Mouse (Mus musculus) embryonic fibroblast, embryonic 13.5 days (primary cell): ENCODE results near the gene St3gal3. TPM values are rescaled to one million over a fixed set of nuclear protein-coding genes. Genes with fewer than 3 reads are reported as not detected.

ENCODE experiments used
- H3K27ac ChIP-seq: 2 replicates; pipeline ENCODE4 v1.5.1; 2012; ENCODE audit warnings: low read length, control low read depth, inconsistent platforms; ENCODE audit not compliant: insufficient read depth
- H3K4me1 ChIP-seq: 2 replicates; pipeline ENCODE4 v1.6.1; 2011; ENCODE audit warnings: low read length; ENCODE audit not compliant: control insufficient read depth, insufficient read depth
- H3K4me3 ChIP-seq: 2 replicates; pipeline ENCODE4 v1.5.1; 2011; ENCODE audit warnings: mild to moderate bottlenecking, control low read depth, low read length; ENCODE audit not compliant: insufficient read depth
- CTCF ChIP-seq: IDR thresholded peaks from 2 replicates; pipeline ENCODE4 v1.5.1; 2011; ENCODE audit warnings: mild to moderate bottlenecking, control low read depth, low read length, moderate library complexity, borderline replicate concordance; ENCODE audit not compliant: insufficient read depth
- POLR2A ChIP-seq: IDR thresholded peaks from 2 replicates; pipeline ENCODE4 v1.6.1; 2011; ENCODE audit warnings: low read depth, mild to moderate bottlenecking, control low read depth, low read length, moderate library complexity
- polyA plus RNA-seq: library from polyadenylated mRNA; stranded (reverse); fragments of >200 nt; gene quantifications from 2 replicates; pipeline ENCODE4 v1.2.4, GENCODE M21; 2011; ENCODE audit warnings: low read depth; ENCODE audit not compliant: missing spikeins, insufficient read length

Gene St3gal3
- polyA plus RNA-seq, 1 experiment, result 21.5 TPM

DNA sequence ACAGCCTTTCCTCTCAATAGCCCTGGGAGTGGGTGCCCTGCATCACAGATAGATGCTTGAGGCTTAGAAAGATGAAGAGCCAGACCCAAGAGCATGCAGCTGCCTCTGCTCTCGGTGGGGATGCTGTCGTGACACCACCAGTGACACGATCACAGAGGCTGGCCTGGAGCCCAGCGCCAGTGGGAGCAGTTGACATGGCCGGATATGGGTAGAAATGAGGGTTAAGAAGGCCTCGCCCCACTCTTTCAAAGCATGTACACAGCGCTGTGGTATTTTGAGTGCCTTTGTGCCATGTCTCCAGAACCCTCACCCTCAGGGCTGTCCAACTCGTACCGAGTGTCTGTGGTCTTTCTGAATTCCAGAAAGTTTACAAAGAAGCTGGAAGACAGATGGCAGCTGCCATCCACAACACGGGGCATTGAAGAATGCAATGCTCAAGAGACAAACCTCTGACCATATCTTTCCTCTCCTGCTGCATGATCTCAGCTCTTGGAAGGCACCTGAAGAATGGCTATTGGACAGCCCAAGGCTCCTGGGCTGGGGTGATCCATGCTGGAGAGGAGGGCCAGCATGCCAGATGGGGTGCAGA, 118.3 kb downstream of the St3gal3 start:
- Histone ChIP-seq H3K4me1 (peaks cover 12% of the 10 kb centered on the region; the same call in 1 of the 2 replicates), H3K4me3 (no peak overlapping the region), H3K27ac (peak overlapping the region; percentile 75)
- TF ChIP-seq POLR2A (no peak), CTCF (no peak)

DNA sequence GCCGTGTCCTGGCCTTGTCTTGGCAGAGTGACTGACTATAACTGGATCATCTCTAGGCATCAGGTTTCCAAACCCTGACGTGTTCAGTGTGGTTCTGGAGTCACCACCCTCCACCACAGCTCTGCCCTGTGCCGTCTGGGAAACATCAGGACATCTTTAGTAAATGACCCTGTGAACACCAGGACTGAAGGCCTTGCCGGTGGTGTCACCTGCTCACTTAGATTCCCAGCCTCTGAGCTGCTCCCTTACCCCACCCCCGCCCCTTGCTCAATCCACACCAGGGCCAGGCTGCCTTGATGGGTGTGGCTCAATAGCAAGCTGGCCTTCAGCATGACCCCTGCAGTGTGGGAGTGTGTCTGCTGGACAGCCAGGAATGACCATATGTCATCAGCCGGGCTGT, 119.1 kb downstream of the St3gal3 start:
- peaks cover 12% of the 10 kb centered on the region; the same call in 1 of the 2 replicates for H3K4me1 ChIP-seq
- H3K4me3 ChIP-seq, result no peak overlapping the region
- H3K27ac ChIP-seq, result peak overlapping the region; percentile 75; the same call in 1 of the 2 replicates
- TF ChIP-seq POLR2A, result no peak
- TF ChIP-seq CTCF, result no peak

DNA sequence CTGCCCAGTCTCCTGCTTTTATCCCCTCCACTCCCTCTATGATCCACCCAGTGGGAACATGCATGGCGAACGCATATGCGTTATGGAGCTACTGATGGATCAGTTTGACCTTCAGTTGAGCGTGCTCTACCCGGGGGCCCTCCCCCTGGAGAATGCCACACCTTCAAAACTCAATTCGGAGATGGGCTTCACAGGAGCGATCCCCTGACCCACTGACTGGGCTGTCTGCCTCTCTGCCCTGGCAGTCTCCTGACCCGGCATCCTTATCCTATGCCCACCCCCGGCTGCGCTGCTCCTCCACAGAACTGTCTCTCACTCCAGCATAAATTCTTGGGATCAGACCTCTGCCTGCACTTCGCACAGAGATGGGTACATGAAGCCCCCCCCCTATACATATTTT, 119.6 kb downstream of the St3gal3 start:
- no peak overlapping the region for H3K27ac ChIP-seq
- TF ChIP-seq POLR2A, result no peak
- no peak for TF ChIP-seq CTCF

DNA sequence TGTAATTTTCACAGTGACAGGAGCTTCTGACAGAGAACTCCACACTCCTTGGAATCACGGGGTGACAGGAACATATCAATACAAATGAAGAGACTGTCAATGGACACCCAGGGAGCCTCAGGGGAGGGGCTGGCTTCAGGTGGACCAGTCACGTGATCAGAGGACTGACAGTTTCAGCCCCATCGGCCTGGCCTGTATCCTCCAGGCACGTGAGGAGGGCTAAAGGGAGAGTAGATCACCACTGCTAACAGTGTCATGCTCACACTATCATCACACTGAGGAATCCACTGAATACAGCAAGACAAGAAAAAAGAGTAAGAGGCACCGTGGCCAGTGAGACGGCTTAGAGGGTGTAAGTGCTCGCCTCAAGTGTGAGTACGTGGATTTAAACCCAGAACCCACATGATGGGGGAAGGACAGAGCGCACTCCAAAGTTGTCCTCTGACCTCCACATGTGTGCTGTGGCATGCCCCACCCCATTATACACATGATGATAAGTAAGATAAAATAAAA, 124.0 kb downstream of the St3gal3 start:
- Histone ChIP-seq H3K4me1 (peaks cover 10% of the 10 kb centered on the region), H3K27ac (no peak overlapping the region), H3K4me3 (no peak overlapping the region)
- TF ChIP-seq CTCF (no peak), POLR2A (no peak)

More for the DNA sequence above, 119.6 kb downstream of the St3gal3 start:
- H3K4me3 ChIP-seq, result no peak overlapping the region
- H3K4me1 ChIP-seq, result peaks cover 12% of the 10 kb centered on the region; the same call in 1 of the 2 replicates

DNA sequence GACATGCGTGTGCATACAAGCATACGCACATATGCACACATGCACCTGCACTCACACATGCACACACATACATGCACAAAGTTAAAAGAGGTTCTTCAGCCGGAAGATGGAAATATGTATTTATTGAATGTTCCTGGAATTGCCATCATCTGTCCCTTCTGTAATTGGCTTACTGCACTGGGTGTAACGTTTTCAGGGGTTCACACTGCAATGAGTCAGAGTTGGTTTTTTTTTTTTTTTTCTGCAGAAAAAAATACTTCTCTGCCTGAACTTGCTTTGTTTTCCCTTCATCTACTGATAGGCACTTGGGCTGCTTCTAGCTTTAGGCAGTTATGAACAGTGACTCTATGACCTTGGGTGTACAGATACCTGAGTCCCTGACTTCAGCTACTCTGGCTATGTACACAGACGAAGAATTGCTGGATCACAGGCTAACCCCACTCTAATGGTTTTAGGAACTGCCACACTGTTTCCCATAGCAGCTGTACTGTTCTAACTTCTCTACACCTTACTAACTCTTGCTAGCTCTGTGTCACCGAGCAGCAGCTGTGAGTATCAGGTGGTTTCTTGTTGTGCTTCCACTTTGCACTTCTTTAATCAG, 126.2 kb downstream of the St3gal3 start:
- TF ChIP-seq POLR2A, result no peak
- no peak for TF ChIP-seq CTCF
- Histone ChIP-seq H3K4me1 (peaks cover 10% of the 10 kb centered on the region), H3K27ac (peak overlapping the region; percentile 95), H3K4me3 (no peak overlapping the region)

DNA sequence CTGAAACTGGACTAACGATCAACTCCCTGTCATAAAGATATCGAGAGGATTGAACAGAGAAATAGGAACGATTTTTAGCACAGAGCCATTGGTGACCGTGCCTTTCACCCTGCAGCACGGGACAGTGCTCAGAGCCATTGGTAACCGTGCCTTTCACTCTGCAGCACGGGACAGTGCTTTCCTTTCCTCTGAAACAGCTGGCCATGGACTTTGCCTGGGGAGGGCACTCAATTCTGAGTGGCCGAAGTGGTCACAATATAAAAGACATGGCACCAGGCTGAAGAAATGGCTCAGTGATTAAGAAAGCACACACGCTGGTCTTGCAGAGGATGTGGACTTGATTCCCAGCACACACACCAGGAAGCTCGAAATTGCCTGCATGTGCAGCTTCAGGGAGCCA, 133.4 kb downstream of the St3gal3 start:
- Histone ChIP-seq H3K4me1 (peaks cover 23% of the 10 kb centered on the region), H3K27ac (peak overlapping the region; percentile 81), H3K4me3 (no peak overlapping the region)
- TF ChIP-seq POLR2A, result no peak
- TF ChIP-seq CTCF, result no peak

DNA sequence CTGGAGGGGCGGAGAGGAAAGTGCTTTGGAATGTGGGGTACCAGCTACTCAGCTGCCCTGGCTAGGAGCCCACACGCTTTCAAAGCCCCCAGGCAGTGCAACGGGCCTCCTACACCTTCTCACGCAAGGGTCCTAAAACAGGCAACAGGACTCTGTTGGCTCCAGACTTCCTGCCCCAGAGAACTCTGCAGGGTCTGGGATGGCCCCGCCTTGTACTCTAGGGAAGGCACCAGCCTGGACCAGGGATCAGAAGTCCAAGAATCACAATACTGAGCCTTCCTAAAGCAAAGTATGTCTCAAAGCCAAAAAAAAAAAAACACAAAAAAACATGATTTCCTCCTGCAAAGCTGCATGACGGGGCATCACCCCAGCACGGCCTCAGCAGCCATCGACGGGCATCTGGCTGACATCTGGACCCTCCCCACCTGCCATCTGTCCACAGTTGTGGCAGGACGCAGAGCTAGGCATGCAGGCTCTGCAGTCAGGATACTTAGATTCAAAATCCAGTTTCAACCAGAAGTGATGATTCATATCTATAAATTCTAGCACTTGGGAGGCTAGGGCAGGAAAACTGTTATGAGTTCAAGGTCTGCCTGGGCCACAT, 134.0 kb downstream of the St3gal3 start:
- no peak for TF ChIP-seq CTCF
- no peak for TF ChIP-seq POLR2A
- Histone ChIP-seq H3K4me1 (peaks cover 23% of the 10 kb centered on the region), H3K4me3 (no peak overlapping the region), H3K27ac (peak overlapping the region; percentile 81)

DNA sequence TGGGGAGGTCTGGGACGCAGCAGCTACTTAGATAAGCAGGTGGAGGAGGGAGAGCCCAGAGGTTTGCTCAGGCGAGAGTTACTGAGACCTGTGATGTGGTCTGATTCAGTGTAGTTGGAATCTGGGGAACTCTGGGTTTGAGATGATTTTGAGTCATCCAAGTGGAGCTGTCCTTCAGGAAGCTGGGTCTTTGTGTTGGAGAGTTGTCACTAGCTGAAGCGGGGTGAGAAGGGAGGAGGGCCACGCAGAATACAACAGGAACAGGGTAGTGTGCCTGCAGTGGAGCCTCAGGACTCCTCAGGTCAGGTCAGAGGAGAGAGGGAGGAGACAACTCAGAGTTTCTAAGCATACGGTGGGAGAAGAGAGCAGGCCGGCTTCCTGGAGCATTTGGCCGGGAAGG, 134.8 kb downstream of the St3gal3 start:
- peaks cover 23% of the 10 kb centered on the region for H3K4me1 ChIP-seq
- H3K4me3 ChIP-seq, result no peak overlapping the region
- peak overlapping the region; percentile 81 for H3K27ac ChIP-seq
- TF ChIP-seq POLR2A (no peak), CTCF (no peak)

DNA sequence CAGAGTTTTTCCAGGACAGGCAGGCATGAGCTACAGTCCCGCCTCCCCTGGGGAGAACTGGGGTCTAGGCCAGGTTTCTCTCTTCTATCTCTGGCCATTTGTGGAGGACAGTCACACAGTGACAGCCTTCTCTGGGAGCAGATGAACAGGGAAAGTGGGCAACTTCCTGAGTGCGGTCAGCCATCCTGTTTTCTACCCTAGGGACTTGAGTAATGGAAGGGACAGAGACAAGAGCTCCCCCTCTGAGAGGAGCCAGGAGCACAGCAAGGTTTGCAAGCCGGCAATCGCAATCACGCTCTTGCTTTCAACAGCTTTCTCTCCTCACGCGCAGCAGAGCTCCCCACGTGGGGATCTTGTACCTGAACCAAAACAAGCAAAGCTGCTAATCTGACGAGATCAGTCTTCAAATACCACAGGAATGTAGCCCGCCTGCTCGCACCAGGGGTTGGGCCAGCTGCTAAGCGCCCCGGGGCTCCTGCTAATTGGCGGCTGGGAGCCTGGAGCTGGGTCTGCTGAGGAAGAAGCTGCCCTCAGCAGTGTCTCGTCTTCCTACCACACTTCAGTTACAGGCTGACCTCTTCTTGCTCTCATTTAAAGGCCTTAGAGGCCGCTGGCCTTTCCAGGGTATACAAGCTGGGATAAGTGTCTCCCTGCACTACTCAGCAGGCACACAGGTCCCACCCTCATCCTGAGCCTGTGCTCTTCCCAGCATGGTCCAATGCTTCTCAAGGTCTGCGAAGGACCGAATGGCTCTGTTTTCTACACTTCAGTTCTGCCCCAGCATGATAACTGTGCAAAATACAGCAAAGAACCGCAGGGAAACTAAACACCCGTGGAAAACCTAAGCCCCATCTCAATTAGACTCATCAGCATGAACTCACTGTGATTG, 137.1 kb downstream of the St3gal3 start:
- H3K27ac ChIP-seq, result no peak overlapping the region
- H3K4me1 ChIP-seq, result peaks cover 23% of the 10 kb centered on the region
- TF ChIP-seq POLR2A (no peak), CTCF (0 out of 2 replicates have a peak, but pooled peaks have one; percentile 5)
- H3K4me3 ChIP-seq, result no peak overlapping the region
